Mouse (Mus musculus) regulatory T cell (primary cell): ENCODE measurements around the gene Fam47e.
"Not testable (repeated sequence)": the region's sequence is repeated elsewhere in the genome, so short reads cannot be mapped to it uniquely, and the experiment has no call there.

ENCODE experiments used
- in situ Hi-C: fragments of 300-600 bp; cut with MboI, MseI; formaldehyde crosslinking; loops from one replicate; pipeline ENCODE4 v1.15.1; 2025; ENCODE audit warnings: high pct_unique_total_duplicates

The Fam47e gene

GRCm38 (mm10) chr5:92554891-92555511 lies at the start of gene Fam47e:
TSS of gene Fam47e (plus strand) at chr5:92555069.
- in situ Hi-C loops = no loop called here

GRCm38 (mm10) chr5:92505402-92505865 lies 49.4 kb upstream of the Fam47e start:
- in situ Hi-C loops = no loop called here

GRCm38 (mm10) chr5:92506301-92506729 lies 48.6 kb upstream of the Fam47e start:
- in situ Hi-C loops = no loop called here

- in situ Hi-C loops = no loop called here
Observed at GRCm38 (mm10) chr5:92506733-92507132, 48.1 kb upstream of the Fam47e start, which contains the start of gene Scarb2. TSS of gene Scarb2 (minus strand) at chr5:92506833.

- in situ Hi-C loops = no loop called here
Observed at GRCm38 (mm10) chr5:92508853-92509252, 46.0 kb upstream of the Fam47e start.

- in situ Hi-C loops = no loop called here
Observed at GRCm38 (mm10) chr5:92511256-92511655, 43.6 kb upstream of the Fam47e start.

GRCm38 (mm10) chr5:92512066-92512465 lies 42.8 kb upstream of the Fam47e start:
- in situ Hi-C loops = no loop called here

- in situ Hi-C loops = not testable (repeated sequence)
Observed at GRCm38 (mm10) chr5:92521131-92521530, 33.7 kb upstream of the Fam47e start.

- in situ Hi-C loops = no loop called here
Observed at GRCm38 (mm10) chr5:92524821-92525258, 30.0 kb upstream of the Fam47e start.

GRCm38 (mm10) chr5:92539698-92540097 lies 15.2 kb upstream of the Fam47e start:
- in situ Hi-C loops = no loop called here

GRCm38 (mm10) chr5:92552611-92553010 lies 2.3 kb upstream of the Fam47e start:
- in situ Hi-C loops = no loop called here

GRCm38 (mm10) chr5:92553939-92554338 lies 930 bp upstream of the Fam47e start:
- in situ Hi-C loops = no loop called here

GRCm38 (mm10) chr5:92554443-92554842 lies 426 bp upstream of the Fam47e start:
- in situ Hi-C loops = no loop called here

GRCm38 (mm10) chr5:92555905-92556304 lies 1.0 kb downstream of the Fam47e start:
- in situ Hi-C loops = no loop called here

- in situ Hi-C loops = no loop called here
Observed at GRCm38 (mm10) chr5:92557508-92557907, 2.6 kb downstream of the Fam47e start.

- in situ Hi-C loops = no loop called here
Observed at GRCm38 (mm10) chr5:92560201-92560600, 5.3 kb downstream of the Fam47e start.

- in situ Hi-C loops = no loop called here
Observed at GRCm38 (mm10) chr5:92562002-92562401, 7.1 kb downstream of the Fam47e start.

GRCm38 (mm10) chr5:92571232-92571631 lies 16.4 kb downstream of the Fam47e start:
- in situ Hi-C loops = no loop called here

GRCm38 (mm10) chr5:92579559-92579958 lies 24.7 kb downstream of the Fam47e start:
- in situ Hi-C loops = no loop called here

- in situ Hi-C loops = no loop called here
Observed at GRCm38 (mm10) chr5:92585932-92586331, 31.1 kb downstream of the Fam47e start.

- in situ Hi-C loops = no loop called here
Observed at GRCm38 (mm10) chr5:92595026-92595425, 40.2 kb downstream of the Fam47e start.

GRCm38 (mm10) chr5:92596865-92597264 lies 42.0 kb downstream of the Fam47e start:
- in situ Hi-C loops = no loop called here

- in situ Hi-C loops = no loop called here
Observed at GRCm38 (mm10) chr5:92599030-92599429, 44.2 kb downstream of the Fam47e start.
